Mouse (Mus musculus): ENCODE results near the gene Zfp688.

- TF ChIP-seq POLR2A (IDR thresholded peaks at IDR 0.05; ENCODE audit: control insufficient read depth, extremely low read depth, insufficient read depth, low read length, poor library complexity): no peak
- no peak for TF ChIP-seq CTCF (IDR thresholded peaks at IDR 0.05; ENCODE audit: borderline replicate concordance, control insufficient read depth, extremely low read depth, insufficient read depth, low read length, poor library complexity)
These were observed 13.3 kb upstream of the Zfp688 start for GRCm38 (mm10) chr7:127435206-127435605.
